Mouse (Mus musculus) stomach, postnatal 0 days (tissue): ENCODE results near the gene Zfp119b.

ENCODE experiments used
- CTCF ChIP-seq: IDR thresholded peaks from 2 replicates; pipeline ENCODE4 v1.5.1; 2016; ENCODE audit warnings: antibody characterized with exemption, low read depth, mild to moderate bottlenecking, moderate library complexity
- EP300 ChIP-seq: optimal IDR thresholded peaks from 2 replicates; pipeline ENCODE3; 2016; ENCODE audit warnings: antibody characterized with exemption

DNA sequence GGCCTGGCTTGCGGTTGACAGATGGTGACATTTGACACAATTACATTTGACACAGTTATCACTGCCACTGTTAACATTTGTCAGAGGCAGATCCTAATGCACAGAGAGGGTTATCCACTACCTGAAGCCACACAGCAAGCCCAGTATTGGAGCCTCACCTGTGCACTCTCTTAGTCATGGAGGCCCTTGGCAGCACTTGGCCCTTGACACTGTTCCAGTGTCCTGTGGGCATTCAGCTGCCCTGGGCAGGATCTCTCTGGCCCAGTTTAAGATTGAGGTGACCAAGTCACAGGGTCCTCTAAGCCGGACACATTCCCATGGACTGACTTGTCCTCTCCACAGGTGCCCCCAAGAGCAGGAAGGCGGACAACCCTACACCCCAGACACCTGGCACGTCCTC lies 17.9 kb upstream of the Zfp119b start:
- TF ChIP-seq EP300 (no peak), CTCF (no peak)
